Mouse (Mus musculus) retina, postnatal 7 days (tissue): ENCODE measurements around the gene Serpina3a.
"Not testable (repeated sequence)": the region's sequence is repeated elsewhere in the genome, so short reads cannot be mapped to it uniquely, and the experiment has no call there.

Experiments used
- DNase-seq: peaks from one replicate; pipeline ENCODE4 v3.0.0-alpha.2; 2012; ENCODE audit warnings: low read depth, low spot score

Serpina3a gene

GRCm38 (mm10) chr12:104112333-104112732, at the start of gene Serpina3a:
TSS of gene Serpina3a (plus strand) at chr12:104112724.
- not testable (repeated sequence) for DNase-seq

- DNase-seq = no peak
These were observed 48.0 kb upstream of the Serpina3a start for GRCm38 (mm10) chr12:104064532-104064931.

GRCm38 (mm10) chr12:104064996-104065395, 47.5 kb upstream of the Serpina3a start:
- DNase-seq = no peak

GRCm38 (mm10) chr12:104066241-104066640, 46.3 kb upstream of the Serpina3a start:
- peak; percentile 28 for DNase-seq

GRCm38 (mm10) chr12:104067549-104067948, 45.0 kb upstream of the Serpina3a start:
- peak; percentile 27 for DNase-seq

- peak; percentile 66 for DNase-seq
These were observed 42.9 kb upstream of the Serpina3a start for GRCm38 (mm10) chr12:104069620-104070019.

GRCm38 (mm10) chr12:104071708-104072107, 40.8 kb upstream of the Serpina3a start:
- no peak for DNase-seq

- DNase-seq = no peak
These were observed 40.2 kb upstream of the Serpina3a start for GRCm38 (mm10) chr12:104072286-104072685.

GRCm38 (mm10) chr12:104090119-104090518, 22.4 kb upstream of the Serpina3a start:
- no peak for DNase-seq

GRCm38 (mm10) chr12:104091303-104091702, 21.2 kb upstream of the Serpina3a start:
- DNase-seq = no peak

GRCm38 (mm10) chr12:104100768-104101167, 11.8 kb upstream of the Serpina3a start, which contains the start of gene Serpina5:
TSS of gene Serpina5 (plus strand) at chr12:104101113.
- no peak for DNase-seq

- no peak for DNase-seq
These were observed 6.7 kb upstream of the Serpina3a start for GRCm38 (mm10) chr12:104105847-104106246.

- DNase-seq = no peak
These were observed 5.6 kb upstream of the Serpina3a start for GRCm38 (mm10) chr12:104106919-104107318.

- no peak for DNase-seq
These were observed 4.0 kb upstream of the Serpina3a start for GRCm38 (mm10) chr12:104108507-104108906.

- no peak for DNase-seq
These were observed 2.5 kb downstream of the Serpina3a start for GRCm38 (mm10) chr12:104114921-104115579.

- DNase-seq = no peak
These were observed 10.6 kb downstream of the Serpina3a start for GRCm38 (mm10) chr12:104123097-104123496.

GRCm38 (mm10) chr12:104123996-104124395, 11.5 kb downstream of the Serpina3a start:
- no peak for DNase-seq

- DNase-seq = no peak
These were observed 12.6 kb downstream of the Serpina3a start for GRCm38 (mm10) chr12:104125021-104125560.

- no peak for DNase-seq
These were observed 15.2 kb downstream of the Serpina3a start, which contains the start of gene Serpina3b for GRCm38 (mm10) chr12:104127696-104128095. TSS of gene Serpina3b (plus strand) at chr12:104127996.

GRCm38 (mm10) chr12:104131041-104131440, 18.5 kb downstream of the Serpina3a start:
- no peak for DNase-seq

- no peak for DNase-seq
These were observed 25.7 kb downstream of the Serpina3a start for GRCm38 (mm10) chr12:104138216-104138615.

- no peak for DNase-seq
These were observed 28.1 kb downstream of the Serpina3a start for GRCm38 (mm10) chr12:104140543-104141103.

- no peak for DNase-seq
These were observed 29.0 kb downstream of the Serpina3a start for GRCm38 (mm10) chr12:104141506-104141905.
